Mouse (Mus musculus) G1E (cell line): ENCODE results near the gene Gm10234.

ENCODE experiments used
- CTCF ChIP-seq: IDR thresholded peaks from 2 replicates; pipeline ENCODE4 v1.5.1; 2012; ENCODE audit warnings: low read depth, low read length, inconsistent platforms, mixed read lengths
- GATA1 ChIP-seq: IDR thresholded peaks from 2 replicates; pipeline ENCODE4 v1.6.1; 2012; ENCODE audit warnings: borderline replicate concordance, low read length, inconsistent platforms, mixed read lengths
- POLR2AphosphoS5 ChIP-seq: IDR thresholded peaks from 2 replicates; pipeline ENCODE4 v1.6.1; 2012; ENCODE audit warnings: low read depth, low read length, inconsistent platforms; ENCODE audit not compliant: insufficient replicate concordance

- no peak for TF ChIP-seq CTCF
- TF ChIP-seq GATA1, result no peak
- TF ChIP-seq POLR2AphosphoS5, result no peak
Measured at GRCm38 (mm10) chr6:95296025-95296424, 25.9 kb upstream of the Gm10234 start.
